Mouse (Mus musculus) myocyte (in vitro differentiated cells): ENCODE measurements around the gene Rptor.

Experiments used
- CEBPB ChIP-seq: IDR thresholded peaks from 2 replicates; pipeline ENCODE4 v1.6.1; 2011; ENCODE audit warnings: mild to moderate bottlenecking, moderate library complexity; ENCODE audit not compliant: poor library complexity, insufficient read depth, severe bottlenecking
- E2F4 ChIP-seq: IDR thresholded peaks from one replicate; pipeline ENCODE4 v1.6.1; 2011; ENCODE audit warnings: mild to moderate bottlenecking, control low read depth, moderate library complexity; ENCODE audit not compliant: insufficient read depth
- MAX ChIP-seq: IDR thresholded peaks from one replicate; pipeline ENCODE4 v1.6.1; 2011; ENCODE audit warnings: low read depth, mild to moderate bottlenecking, control low read depth
- MYOG ChIP-seq, 3 experiments: IDR thresholded peaks; one replicate each; pipeline ENCODE4 v1.6.1; 2011; ENCODE audit warnings: control low read depth in 2 of 3, low read depth in 2 of 3, mild to moderate bottlenecking in 2 of 3; ENCODE audit not compliant: insufficient read length in 2 of 3, control insufficient read depth in 1 of 3, insufficient read depth in 1 of 3
- POLR2A ChIP-seq: IDR thresholded peaks from one replicate; pipeline ENCODE4 v1.6.1; 2011; ENCODE audit warnings: low read depth, mild to moderate bottlenecking, control low read depth, moderate library complexity; ENCODE audit not compliant: insufficient read length
- POLR2AphosphoS2 ChIP-seq: IDR thresholded peaks from one replicate; pipeline ENCODE4 v1.6.1; 2011; ENCODE audit warnings: low read depth, control low read depth; ENCODE audit not compliant: insufficient read length
- REST ChIP-seq: IDR thresholded peaks from one replicate; pipeline ENCODE4 v1.6.1; 2011; ENCODE audit warnings: mild to moderate bottlenecking, control low read depth, moderate library complexity; ENCODE audit not compliant: insufficient read depth, insufficient read length
- TCF12 ChIP-seq: IDR thresholded peaks from one replicate; pipeline ENCODE4 v1.6.1; 2011; ENCODE audit warnings: mild to moderate bottlenecking, control low read depth; ENCODE audit not compliant: poor library complexity, insufficient read depth, severe bottlenecking
- TCF3 ChIP-seq: IDR thresholded peaks from one replicate; pipeline ENCODE4 v1.6.1; 2011; ENCODE audit warnings: low read depth, control low read depth; ENCODE audit not compliant: insufficient read length
- USF1 ChIP-seq: IDR thresholded peaks from one replicate; pipeline ENCODE4 v1.6.1; 2011; ENCODE audit warnings: low read depth, mild to moderate bottlenecking, control low read depth, moderate library complexity

- TF ChIP-seq POLR2A (no peak), REST (no peak), TCF3 (no peak), E2F4 (no peak), TCF12 (no peak), USF1 (no peak), CEBPB (no peak), MAX (no peak), MYOG (IDR thresholded peaks at IDR 0.05; ENCODE audit: control insufficient read depth in 1 of 3, insufficient read depth in 1 of 3, insufficient read length in 2 of 3, low read depth in 2 of 3) (no peak), POLR2AphosphoS2 (no peak)
These were observed 36.5 kb upstream of the Rptor start for GRCm38 (mm10) chr11:119566188-119566587.
